Mouse (Mus musculus): ENCODE measurements around the gene Vmn1r76. TPM values are rescaled to one million over a fixed set of nuclear protein-coding genes. Genes with fewer than 3 reads are reported as not detected.

Vmn1r76 gene
- not detected for total RNA-seq (2021)
- long read RNA-seq, experiment 1: 0 reads
- long read RNA-seq, experiment 2: 0 reads

DNA sequence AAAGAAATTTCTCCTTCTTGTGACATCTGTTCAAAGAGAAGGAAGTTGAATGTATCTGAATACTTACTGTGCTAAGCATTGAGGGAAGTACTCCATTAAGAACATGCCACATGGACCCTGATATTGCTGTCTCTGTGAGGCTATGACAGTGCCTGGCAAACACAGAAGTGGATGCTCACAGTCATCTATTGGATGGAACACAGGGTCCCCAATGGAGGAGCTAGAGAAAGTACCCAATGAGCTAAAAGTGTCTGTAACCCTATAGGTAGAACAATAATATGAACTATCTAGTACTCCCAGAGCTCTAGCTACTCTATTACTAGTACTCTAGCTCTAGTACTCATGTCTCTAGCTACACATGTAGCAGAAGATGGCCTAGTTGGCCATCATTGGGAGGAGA lies at the start of gene Vmn1r76:
Vmn1r76 (minus strand) TSS at position 101 of the 400 bp plus-strand sequence.
- no peak for DNase-seq (ENCODE audit: low spot score in 2 of 2)

- DNase-seq (ENCODE audit: low spot score in 2 of 2): no peak
Observed at GRCm38 (mm10) chr7:11972611-11973010, 34.6 kb upstream of the Vmn1r76 start.

GRCm38 (mm10) chr7:11947991-11948390 lies 10.0 kb upstream of the Vmn1r76 start:
- DNase-seq (ENCODE audit: low spot score in 2 of 2): no peak

GRCm38 (mm10) chr7:11874330-11874729 lies 63.7 kb downstream of the Vmn1r76 start, which contains the start of gene Vmn1r75:
Vmn1r75 (plus strand) TSS chr7:11874630.
- DNase-seq (ENCODE audit: low spot score in 2 of 2): no peak

Other genes starting within 250 kb of the Vmn1r76 start
- not detected for gene Vmn1r73, start 207.9 kb downstream of the Vmn1r76 start, total RNA-seq (2021)
- not detected for gene Vmn1r74, start 104.2 kb downstream of the Vmn1r76 start, total RNA-seq (2021)
- not detected for gene Vmn1r75, start 63.6 kb downstream of the Vmn1r76 start, total RNA-seq (2021)
- gene Vmn1r77, start 98.5 kb upstream of the Vmn1r76 start, total RNA-seq (2021): not detected
- not detected for gene Vmn1r78, start 212.0 kb upstream of the Vmn1r76 start, total RNA-seq (2021)
- gene Vmn1r79, start 233.1 kb upstream of the Vmn1r76 start, total RNA-seq (2021): 1 to 10 TPM in 1 of 2 experiments, under 1 TPM in 1; 0.78 to 1.0 TPM

Measured in adrenal gland, postnatal 4 days (tissue).